Mouse (Mus musculus): ENCODE measurements around the gene Sfi1. TPM values are rescaled to one million over a fixed set of nuclear protein-coding genes. Genes with fewer than 3 reads are reported as not detected.
A peak's percentile ranks its signal among the peaks of the same experiment; 100 is the strongest.
"Not testable (repeated sequence)": the region's sequence is repeated elsewhere in the genome, so short reads cannot be mapped to it uniquely, and the experiment has no call there.

Sfi1 gene
- polyA plus RNA-seq, 1 experiment from 2014 or later = 14.3 TPM

GRCm38 (mm10) chr11:3169042-3169441 is 24.2 kb downstream of the Sfi1 start:
- not testable (repeated sequence) for ATAC-seq (ENCODE audit: low FRiP score, low read depth); H3K27me3 ChIP-seq (replicated peaks); H3K36me3 ChIP-seq; H3K4me2 ChIP-seq (replicated peaks); H3K27ac ChIP-seq; H3K9ac ChIP-seq; H3K4me1 ChIP-seq; H3K4me3 ChIP-seq
- H3K9me3 ChIP-seq = peaks cover 16% of the 10 kb centered on the region
- WGBS = 74% methylated on average over 2 of the region's 2 CpGs

- not testable (repeated sequence) for H3K9ac ChIP-seq; H3K4me3 ChIP-seq; H3K36me3 ChIP-seq; ATAC-seq (ENCODE audit: low FRiP score, low read depth); H3K4me2 ChIP-seq (replicated peaks); H3K27me3 ChIP-seq (replicated peaks); H3K27ac ChIP-seq; H3K4me1 ChIP-seq
- WGBS = 74% methylated on average over 4 of the region's 4 CpGs
- H3K9me3 ChIP-seq = peaks cover 13% of the 10 kb centered on the region
Measured at GRCm38 (mm10) chr11:3167571-3168001, 25.7 kb downstream of the Sfi1 start.

GRCm38 (mm10) chr11:3167129-3167528 is 26.1 kb downstream of the Sfi1 start:
- peaks cover 18% of the 10 kb centered on the region for H3K9me3 ChIP-seq
- not testable (repeated sequence) for H3K27ac ChIP-seq; H3K4me2 ChIP-seq (replicated peaks); H3K9ac ChIP-seq; ATAC-seq (ENCODE audit: low FRiP score, low read depth); H3K4me3 ChIP-seq; H3K4me1 ChIP-seq; H3K36me3 ChIP-seq; H3K27me3 ChIP-seq (replicated peaks)
- WGBS = 91% methylated on average over 4 of the region's 4 CpGs

GRCm38 (mm10) chr11:3166321-3166720 is 26.9 kb downstream of the Sfi1 start:
- H3K9ac ChIP-seq; H3K4me3 ChIP-seq; H3K36me3 ChIP-seq; H3K4me1 ChIP-seq; H3K27ac ChIP-seq; H3K4me2 ChIP-seq (replicated peaks); ATAC-seq (ENCODE audit: low FRiP score, low read depth); H3K27me3 ChIP-seq (replicated peaks): not testable (repeated sequence)
- H3K9me3 ChIP-seq = peaks cover 13% of the 10 kb centered on the region

- H3K4me2 ChIP-seq (replicated peaks); ATAC-seq (ENCODE audit: low FRiP score, low read depth); H3K36me3 ChIP-seq; H3K4me1 ChIP-seq; H3K4me3 ChIP-seq; H3K27ac ChIP-seq; H3K27me3 ChIP-seq (replicated peaks); H3K9ac ChIP-seq: not testable (repeated sequence)
- peaks cover 14% of the 10 kb centered on the region for H3K9me3 ChIP-seq
- 90% methylated on average over 3 of the region's 5 CpGs for WGBS
Measured at GRCm38 (mm10) chr11:3165210-3165782, 28.0 kb downstream of the Sfi1 start.

- 79% methylated on average over 3 of the region's 3 CpGs for WGBS
- H3K4me3 ChIP-seq; H3K36me3 ChIP-seq; H3K4me1 ChIP-seq; H3K27me3 ChIP-seq (replicated peaks); H3K4me2 ChIP-seq (replicated peaks); H3K9ac ChIP-seq; H3K27ac ChIP-seq; ATAC-seq (ENCODE audit: low FRiP score, low read depth): not testable (repeated sequence)
- H3K9me3 ChIP-seq = peaks cover 14% of the 10 kb centered on the region
Measured at GRCm38 (mm10) chr11:3163661-3164060, 29.6 kb downstream of the Sfi1 start.

- H3K27ac ChIP-seq; H3K4me2 ChIP-seq (replicated peaks); ATAC-seq (ENCODE audit: low FRiP score, low read depth); H3K4me3 ChIP-seq; H3K9ac ChIP-seq; H3K27me3 ChIP-seq (replicated peaks); H3K36me3 ChIP-seq; H3K4me1 ChIP-seq: not testable (repeated sequence)
- 90% methylated on average over 2 of the region's 2 CpGs for WGBS
- H3K9me3 ChIP-seq = peaks cover 14% of the 10 kb centered on the region
Measured at GRCm38 (mm10) chr11:3163122-3163521, 30.1 kb downstream of the Sfi1 start.

GRCm38 (mm10) chr11:3162236-3162897 is 30.9 kb downstream of the Sfi1 start:
- H3K27me3 ChIP-seq (replicated peaks); H3K4me1 ChIP-seq; H3K36me3 ChIP-seq; H3K4me2 ChIP-seq (replicated peaks); H3K27ac ChIP-seq; H3K9ac ChIP-seq: not testable (repeated sequence)
- Histone ChIP-seq H3K9me3 (peaks cover 17% of the 10 kb centered on the region), H3K4me3 (0 out of 2 replicates have a peak overlapping the region, but pooled peaks have one; percentile 0)
- peak; percentile 27 for ATAC-seq (ENCODE audit: low FRiP score, low read depth)
- 72% methylated on average over 5 of the region's 5 CpGs for WGBS

GRCm38 (mm10) chr11:3161370-3161769 is 31.9 kb downstream of the Sfi1 start:
- H3K9ac ChIP-seq; H3K4me2 ChIP-seq (replicated peaks): not testable (repeated sequence)
- WGBS = 67% methylated on average over 1 of the region's 2 CpGs

GRCm38 (mm10) chr11:3158800-3159199 is 34.5 kb downstream of the Sfi1 start:
- not testable (repeated sequence) for H3K9ac ChIP-seq; H3K4me2 ChIP-seq (replicated peaks); H3K27me3 ChIP-seq (replicated peaks); ATAC-seq (ENCODE audit: low FRiP score, low read depth); H3K4me3 ChIP-seq; H3K4me1 ChIP-seq; H3K36me3 ChIP-seq; H3K27ac ChIP-seq
- peaks cover 15% of the 10 kb centered on the region for H3K9me3 ChIP-seq
- WGBS = 93% methylated on average over 4 of the region's 4 CpGs

More at GRCm38 (mm10) chr11:3161370-3161769, 31.9 kb downstream of the Sfi1 start:
- H3K9me3 ChIP-seq = peaks cover 17% of the 10 kb centered on the region
- H3K27me3 ChIP-seq (replicated peaks); H3K27ac ChIP-seq; H3K4me3 ChIP-seq; ATAC-seq (ENCODE audit: low FRiP score, low read depth); H3K36me3 ChIP-seq; H3K4me1 ChIP-seq: not testable (repeated sequence)

- not testable (repeated sequence) for H3K36me3 ChIP-seq; H3K4me3 ChIP-seq; H3K4me1 ChIP-seq; H3K27me3 ChIP-seq (replicated peaks); ATAC-seq (ENCODE audit: low FRiP score, low read depth); H3K4me2 ChIP-seq (replicated peaks); H3K27ac ChIP-seq; H3K9ac ChIP-seq
- 96% methylated on average over 6 of the region's 6 CpGs for WGBS
- peaks cover 18% of the 10 kb centered on the region for H3K9me3 ChIP-seq
Measured at GRCm38 (mm10) chr11:3157996-3158395, 35.3 kb downstream of the Sfi1 start.

GRCm38 (mm10) chr11:3156991-3157390 is 36.3 kb downstream of the Sfi1 start:
- H3K4me3 ChIP-seq; ATAC-seq (ENCODE audit: low FRiP score, low read depth): not testable (repeated sequence)
- 94% methylated on average over 2 of the region's 3 CpGs for WGBS

More at GRCm38 (mm10) chr11:3156991-3157390, 36.3 kb downstream of the Sfi1 start:
- H3K4me1 ChIP-seq; H3K4me2 ChIP-seq (replicated peaks); H3K36me3 ChIP-seq; H3K9ac ChIP-seq; H3K27me3 ChIP-seq (replicated peaks); H3K27ac ChIP-seq: not testable (repeated sequence)
- H3K9me3 ChIP-seq = peaks cover 12% of the 10 kb centered on the region

Data from neural tube, embryonic 12.5 days (tissue).